Mouse (Mus musculus) liver, embryonic 12.5 days (tissue): ENCODE results near the gene Zfp882. TPM values are rescaled to one million over a fixed set of nuclear protein-coding genes. Genes with fewer than 3 reads are reported as not detected.
A peak's percentile ranks its signal among the peaks of the same experiment; 100 is the strongest.
"Not testable (repeated sequence)": the region's sequence is repeated elsewhere in the genome, so short reads cannot be mapped to it uniquely, and the experiment has no call there.

Experiments
- ATAC-seq: fragments of 200-750 bp; cut with Nextera tagmentation; 2 replicates; pipeline ENCODE4 v1.8.0; 2017; ENCODE audit warnings: moderate number of reproducible peaks, mild to moderate bottlenecking, moderate library complexity
- H3K27ac ChIP-seq: fragments of 300-500 bp; sonication (generic); 2 replicates; pipeline ENCODE4 v1.5.1; 2016; ENCODE audit warnings: mild to moderate bottlenecking
- H3K27me3 ChIP-seq: fragments of 300-500 bp; sonication (generic); replicated peaks from 2 replicates; pipeline ENCODE4 v1.6.1; 2016; ENCODE audit warnings: mild to moderate bottlenecking, moderate library complexity
- H3K36me3 ChIP-seq: fragments of 300-500 bp; sonication (generic); 2 replicates; pipeline ENCODE4 v1.6.1; 2016; ENCODE audit warnings: mild to moderate bottlenecking, moderate library complexity
- H3K4me1 ChIP-seq: fragments of 300-500 bp; sonication (generic); 2 replicates; pipeline ENCODE4 v1.6.1; 2016
- H3K4me2 ChIP-seq: fragments of 300-500 bp; sonication (generic); 2 replicates; pipeline ENCODE4 v1.6.1; 2016; ENCODE audit warnings: mild to moderate bottlenecking, moderate library complexity
- H3K4me3 ChIP-seq: fragments of 300-500 bp; sonication (generic); 2 replicates; pipeline ENCODE4 v1.5.1; 2016; ENCODE audit warnings: mild to moderate bottlenecking, moderate library complexity
- H3K9ac ChIP-seq: fragments of 300-500 bp; sonication (generic); 2 replicates; pipeline ENCODE4 v1.6.1; 2016; ENCODE audit warnings: mild to moderate bottlenecking, moderate library complexity
- H3K9me3 ChIP-seq: fragments of 300-500 bp; sonication (generic); replicated peaks from 2 replicates; pipeline ENCODE4 v1.6.1; 2016; ENCODE audit warnings: mild to moderate bottlenecking, moderate library complexity
- WGBS: fragments of 180-500 bp; shearing (Covaris S2); methylation state at CpG from one replicate; pipeline ENCODE4 v1.1.7; 2016; ENCODE audit not compliant: insufficient replicate concordance; 5-methylcytosine and 5-hydroxymethylcytosine counted together
- polyA plus RNA-seq: library from polyadenylated mRNA; unstranded; fragments of >200 nt; fragmentation: Nextera tagmentation; extraction: Ambion mirVana; gene quantifications from 2 replicates; pipeline ENCODE4 v1.2.1, GENCODE M21; 2016

Gene Zfp882
- polyA plus RNA-seq, 1 experiment from 2014 or later: 1.4 TPM

DNA sequence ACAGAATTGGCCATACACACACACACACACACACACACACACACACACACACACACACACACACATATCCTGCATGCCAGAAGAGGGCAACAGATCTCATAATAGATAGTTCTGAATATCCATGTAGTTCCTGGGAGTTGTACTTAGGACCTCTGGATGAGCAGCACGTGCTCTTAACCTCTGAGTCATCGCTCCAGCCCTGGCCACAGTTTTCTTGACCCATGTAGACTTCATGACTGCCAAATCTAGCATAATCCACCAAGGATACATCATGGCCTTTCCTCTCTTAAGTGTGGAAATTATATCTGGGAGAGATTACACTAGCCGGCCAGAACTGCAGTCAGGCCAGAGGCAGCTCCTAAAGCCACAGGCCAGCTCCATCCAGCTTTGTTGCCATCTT is 18.1 kb downstream of the Zfp882 start:
- WGBS: 98% methylated on average over 3 of the region's 3 CpGs
- Histone ChIP-seq H3K4me3 (no peak overlapping the region), H3K4me2 (no peak overlapping the region), H3K27ac (no peak overlapping the region), H3K9me3 (peaks cover 2% of the 10 kb centered on the region; the same call in 1 of the 2 replicates), H3K4me1 (peaks cover 32% of the 10 kb centered on the region), H3K36me3 (peaks cover 52% of the 10 kb centered on the region), H3K9ac (no peak overlapping the region), H3K27me3 (no peaks in the 10 kb centered on the region)
- ATAC-seq: no peak

DNA sequence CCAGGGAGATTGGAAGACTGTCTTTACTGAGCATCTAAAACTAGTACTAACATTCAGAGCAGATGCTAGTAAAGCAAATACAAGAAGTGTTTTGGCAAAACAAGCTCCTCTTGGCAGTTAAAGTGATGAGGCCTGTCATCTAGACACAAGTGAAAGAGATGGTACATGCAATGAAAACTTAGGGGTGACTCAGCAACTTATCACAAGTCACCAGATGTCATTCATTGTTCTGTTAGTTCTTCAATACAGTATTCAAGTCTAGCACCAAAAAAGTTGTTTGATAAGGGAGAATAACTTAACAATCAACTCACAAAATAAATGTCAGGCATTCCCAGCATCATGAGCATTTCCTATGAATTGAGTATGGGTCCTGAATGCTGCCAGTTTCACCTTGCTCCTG is 19.4 kb downstream of the Zfp882 start:
- 0 out of 2 replicates have a peak overlapping the region, but pooled peaks have one; percentile 25 for H3K27ac ChIP-seq
- H3K4me3 ChIP-seq: no peak overlapping the region
- H3K9me3 ChIP-seq: peaks cover 3% of the 10 kb centered on the region; the same call in 1 of the 2 replicates
- no peak overlapping the region for H3K9ac ChIP-seq
- H3K36me3 ChIP-seq: peaks cover 57% of the 10 kb centered on the region
- no peaks in the 10 kb centered on the region for H3K27me3 ChIP-seq
- no peak for ATAC-seq
- H3K4me2 ChIP-seq: no peak overlapping the region
- H3K4me1 ChIP-seq: peaks cover 29% of the 10 kb centered on the region

DNA sequence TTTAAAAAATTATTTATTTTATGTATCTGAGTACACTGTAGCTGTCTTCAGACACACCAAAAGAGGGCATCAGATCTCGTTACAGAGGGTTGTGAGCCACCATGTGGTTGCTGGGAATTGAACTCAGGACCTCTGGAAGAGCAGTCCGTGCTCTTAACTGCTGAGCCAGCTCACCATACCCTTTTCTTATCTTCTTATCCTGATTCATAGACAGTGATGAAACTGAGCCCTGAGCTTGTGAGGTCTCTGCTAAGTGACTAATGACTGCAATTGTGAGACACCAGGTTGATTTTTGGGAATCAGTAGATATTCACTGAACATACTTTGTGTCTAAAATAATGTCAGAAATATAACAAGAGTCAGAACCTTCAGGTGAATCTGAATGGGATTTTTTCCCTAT is 29.6 kb downstream of the Zfp882 start:
- WGBS: 64% methylated on average over 2 of the region's 2 CpGs
- H3K9ac ChIP-seq, H3K27ac ChIP-seq, H3K27me3 ChIP-seq, ATAC-seq, H3K4me3 ChIP-seq, H3K4me1 ChIP-seq, H3K9me3 ChIP-seq, H3K4me2 ChIP-seq: not testable (repeated sequence)
- peaks cover 11% of the 10 kb centered on the region for H3K36me3 ChIP-seq

DNA sequence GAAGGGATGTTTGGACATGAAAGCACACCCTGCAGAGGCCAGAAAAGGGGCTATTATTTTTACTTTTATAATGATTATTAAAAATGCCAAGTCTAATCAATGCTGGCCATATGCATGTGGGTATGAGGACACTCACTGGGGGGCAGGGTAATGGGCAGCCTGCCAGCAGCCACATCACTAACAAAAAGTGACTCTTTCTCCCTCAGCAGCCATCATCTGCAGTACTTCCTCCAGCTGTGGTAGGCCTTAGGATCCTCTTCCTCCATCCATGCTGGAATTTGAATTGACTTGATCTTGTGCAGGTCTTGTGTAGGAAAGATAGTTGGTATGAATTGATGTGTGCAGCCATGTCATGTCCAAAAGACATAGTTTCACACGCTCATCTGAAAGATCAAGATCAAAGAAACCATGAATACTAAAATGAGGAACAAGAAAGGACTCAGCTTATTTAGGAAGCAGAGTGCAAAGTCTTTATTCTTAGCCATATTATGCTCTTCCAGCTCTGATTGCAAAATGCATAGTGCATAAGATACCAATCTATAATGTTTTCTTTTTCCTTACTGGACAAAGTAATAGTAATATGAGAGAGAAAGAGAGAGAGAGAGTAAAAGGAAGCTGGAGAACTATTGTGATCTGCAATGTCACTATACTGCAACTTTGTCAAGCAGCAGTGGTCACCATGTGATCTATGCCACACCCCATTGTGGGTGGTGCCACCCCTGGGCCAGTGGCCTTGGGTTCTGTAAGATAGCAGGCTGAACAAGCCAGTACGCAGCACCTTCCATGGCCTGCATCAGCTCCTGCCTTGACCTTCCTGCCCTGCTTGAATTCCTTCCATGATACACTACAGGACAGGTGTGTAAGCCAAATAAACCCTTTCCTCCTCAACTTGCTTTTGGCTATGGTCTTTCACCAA is 32.1 kb downstream of the Zfp882 start:
- 45% methylated on average over 2 of the region's 2 CpGs for WGBS
- no peak overlapping the region for H3K4me2 ChIP-seq
- H3K9ac ChIP-seq: no peak overlapping the region
- H3K36me3 ChIP-seq: no peaks in the 10 kb centered on the region
- no peak overlapping the region for H3K27ac ChIP-seq
- no peak overlapping the region for H3K4me3 ChIP-seq
- ATAC-seq: peak; percentile 85
- peaks cover 12% of the 10 kb centered on the region for H3K27me3 ChIP-seq
- H3K9me3 ChIP-seq: no peaks in the 10 kb centered on the region
- peaks cover 9% of the 10 kb centered on the region for H3K4me1 ChIP-seq

DNA sequence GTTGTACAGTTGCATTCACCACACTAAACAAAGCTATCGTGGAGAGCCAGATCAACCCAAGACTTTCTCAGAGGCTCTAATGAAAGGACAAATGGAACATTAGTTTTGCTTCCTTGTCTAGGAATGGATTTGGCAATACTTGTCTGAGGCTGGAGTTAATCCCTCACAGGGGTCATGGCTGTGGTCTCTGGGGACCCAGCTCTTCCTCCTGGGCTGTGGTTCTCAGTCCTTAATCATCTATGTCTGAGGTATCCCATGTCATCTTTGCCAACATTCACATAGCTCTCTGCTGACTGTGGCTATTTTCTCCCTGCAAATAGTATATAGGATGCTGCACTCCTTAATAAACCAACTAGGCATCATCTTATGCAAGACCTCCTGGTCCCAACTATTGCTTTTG is 33.4 kb downstream of the Zfp882 start:
- Histone ChIP-seq H3K36me3 (no peaks in the 10 kb centered on the region), H3K27me3 (peaks cover 23% of the 10 kb centered on the region), H3K9ac (no peak overlapping the region), H3K4me2 (no peak overlapping the region), H3K9me3 (no peaks in the 10 kb centered on the region), H3K4me3 (no peak overlapping the region), H3K27ac (no peak overlapping the region), H3K4me1 (peaks cover 9% of the 10 kb centered on the region)
- 67% methylated on average over 1 of the region's 1 CpGs for WGBS
- no peak for ATAC-seq

DNA sequence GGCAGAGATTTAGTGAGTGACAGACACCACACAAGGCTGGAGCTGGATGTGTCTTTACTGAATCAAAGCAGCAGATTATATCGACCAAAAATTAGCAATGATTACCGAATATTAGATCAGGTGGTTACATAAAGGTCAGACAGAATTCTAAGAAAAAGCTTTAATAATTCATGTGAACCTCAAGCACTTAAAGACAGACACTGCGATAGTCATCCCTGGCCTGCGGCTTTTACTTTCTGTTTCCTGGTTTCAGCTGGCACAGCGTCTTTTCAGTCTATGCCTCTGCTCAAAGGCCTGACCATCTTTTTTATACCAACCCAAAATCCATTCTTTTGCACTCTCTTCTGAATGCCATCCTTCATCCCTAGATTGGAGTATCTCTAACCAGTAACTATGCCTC is 40.2 kb downstream of the Zfp882 start:
- Histone ChIP-seq H3K4me2 (no peak overlapping the region), H3K27ac (no peak overlapping the region), H3K27me3 (peaks cover 27% of the 10 kb centered on the region), H3K9me3 (no peaks in the 10 kb centered on the region), H3K4me3 (no peak overlapping the region), H3K9ac (no peak overlapping the region), H3K4me1 (peaks cover 17% of the 10 kb centered on the region), H3K36me3 (peaks cover 10% of the 10 kb centered on the region)
- WGBS: 81% methylated on average over 5 of the region's 5 CpGs
- no peak for ATAC-seq

DNA sequence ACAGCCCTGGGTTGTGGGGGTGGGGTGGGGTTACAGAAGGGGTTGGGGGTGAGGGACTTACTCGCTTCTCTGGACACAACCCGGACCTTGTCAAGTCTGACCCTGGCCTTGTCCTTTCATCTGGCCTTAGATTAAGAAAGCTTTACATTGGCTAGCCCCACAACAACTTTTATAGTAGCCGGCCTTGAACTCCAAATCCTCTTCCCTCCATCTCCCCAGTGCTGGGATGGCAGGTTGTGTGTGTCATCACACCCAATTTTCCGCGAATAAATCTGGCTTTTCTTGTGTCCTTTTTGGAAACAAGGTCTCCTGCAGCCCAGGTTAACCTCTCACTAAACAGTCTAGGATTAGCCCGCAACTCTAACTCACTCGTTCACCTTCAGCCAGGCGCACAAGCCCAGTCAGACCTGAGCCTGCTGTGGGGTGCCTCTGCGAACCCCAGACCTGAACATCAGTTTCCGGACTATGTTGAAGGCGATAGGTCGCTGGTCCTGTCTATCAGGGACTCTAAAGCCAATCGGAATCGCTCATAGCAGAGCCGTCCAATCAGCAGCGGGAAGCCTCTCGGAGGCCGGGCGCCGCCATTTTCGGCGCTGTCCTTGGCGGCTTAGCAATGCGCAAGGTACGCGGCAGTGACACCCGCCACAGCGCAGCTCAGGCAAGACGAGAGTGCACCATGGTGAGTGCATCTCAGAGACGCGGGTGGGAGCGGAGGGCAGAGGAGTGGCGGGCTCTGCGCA is 42.2 kb downstream of the Zfp882 start, which contains the start of gene Zfp961:
TSS of gene Zfp961 (plus strand) at position 557 of the 740 bp plus-strand sequence.
- peak; percentile 99 for ATAC-seq
- Histone ChIP-seq H3K4me1 (peaks cover 17% of the 10 kb centered on the region), H3K9me3 (no peaks in the 10 kb centered on the region)

DNA sequence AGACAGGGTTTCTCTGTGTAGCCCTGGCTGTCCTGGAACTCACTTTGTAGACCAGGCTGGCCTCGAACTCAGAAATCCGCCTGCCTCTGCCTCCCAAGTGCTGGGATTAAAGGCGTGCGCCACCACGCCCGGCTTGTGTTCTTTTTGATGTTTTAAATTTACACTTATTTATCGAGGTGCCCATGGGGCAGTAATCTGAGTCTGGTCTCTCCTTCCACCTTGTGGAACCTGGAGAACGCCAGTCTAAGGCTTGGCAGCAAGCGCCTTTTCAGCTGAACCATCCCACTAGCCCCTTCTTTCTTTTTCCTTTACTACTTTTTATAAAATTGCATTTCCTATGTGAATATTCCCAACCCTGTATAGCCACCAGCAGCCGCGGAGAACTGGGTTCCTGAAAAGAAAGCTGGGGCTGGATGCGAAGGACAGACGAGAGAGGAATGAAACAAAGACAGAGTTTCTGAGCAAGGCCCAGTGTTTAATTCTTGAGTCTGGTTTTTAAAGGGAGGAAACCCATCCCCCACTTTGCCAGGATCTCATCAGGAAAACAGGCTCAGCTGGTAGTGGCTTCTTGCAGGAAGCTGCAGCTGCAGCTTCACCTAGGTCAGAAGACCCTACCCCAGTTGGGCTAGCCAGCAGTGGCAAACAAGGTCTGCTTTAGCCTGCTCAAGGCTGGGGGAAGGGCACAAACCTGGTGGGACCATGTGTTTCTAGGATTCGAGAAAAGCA is 43.2 kb downstream of the Zfp882 start:
- H3K4me2 ChIP-seq: peak overlapping the region; percentile 79
- WGBS: 21% methylated on average over 14 of the region's 14 CpGs
- H3K36me3 ChIP-seq: peaks cover 27% of the 10 kb centered on the region
- peaks cover 17% of the 10 kb centered on the region for H3K4me1 ChIP-seq
- no peaks in the 10 kb centered on the region for H3K9me3 ChIP-seq
- H3K9ac ChIP-seq: peak overlapping the region; percentile 79
- ATAC-seq: no peak
- H3K4me3 ChIP-seq: peak overlapping the region; percentile 70
- no peak overlapping the region for H3K27ac ChIP-seq
- peaks cover 5% of the 10 kb centered on the region for H3K27me3 ChIP-seq

More for the DNA sequence above, 42.2 kb downstream of the Zfp882 start, which contains the start of gene Zfp961:
- Histone ChIP-seq H3K9ac (peak within 1 kb of the TSS; percentile 79), H3K27me3 (peaks cover 13% of the 10 kb centered on the region), H3K4me2 (peak within 1 kb of the TSS; percentile 79), H3K4me3 (peak within 1 kb of the TSS; percentile 70), H3K27ac (peak within 1 kb of the TSS; percentile 81), H3K36me3 (peaks cover 27% of the 10 kb centered on the region)
- WGBS: 3% methylated on average over 34 of the region's 34 CpGs

DNA sequence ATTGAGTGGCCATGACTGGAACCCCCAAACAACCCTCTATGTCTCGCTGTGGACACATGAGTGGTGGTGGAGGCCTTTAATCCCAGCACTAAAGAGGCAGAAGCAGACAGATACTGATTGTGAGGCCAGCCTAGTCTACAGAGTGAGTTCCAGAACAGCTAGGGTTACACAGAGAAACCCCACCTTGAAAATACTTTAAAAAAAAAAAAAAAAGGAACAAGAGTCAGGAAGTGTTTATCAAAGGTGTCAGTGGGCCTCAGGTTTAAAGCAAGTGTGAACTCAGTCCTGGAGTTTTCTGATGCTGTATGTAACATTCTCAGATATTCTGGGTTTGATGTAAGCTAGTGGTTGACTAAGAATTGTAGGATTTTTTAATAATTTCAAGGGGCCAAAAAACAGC is 44.1 kb downstream of the Zfp882 start:
- Histone ChIP-seq H3K36me3 (peaks cover 27% of the 10 kb centered on the region), H3K27ac (no peak overlapping the region), H3K27me3 (no peaks in the 10 kb centered on the region), H3K4me2 (peak overlapping the region; percentile 79), H3K9me3 (no peaks in the 10 kb centered on the region), H3K4me3 (peak overlapping the region; percentile 70; the same call in 1 of the 2 replicates), H3K9ac (no peak overlapping the region), H3K4me1 (peaks cover 17% of the 10 kb centered on the region)
- ATAC-seq: no peak
- 88% methylated on average over 1 of the region's 1 CpGs for whole genome bisulfite sequencing

DNA sequence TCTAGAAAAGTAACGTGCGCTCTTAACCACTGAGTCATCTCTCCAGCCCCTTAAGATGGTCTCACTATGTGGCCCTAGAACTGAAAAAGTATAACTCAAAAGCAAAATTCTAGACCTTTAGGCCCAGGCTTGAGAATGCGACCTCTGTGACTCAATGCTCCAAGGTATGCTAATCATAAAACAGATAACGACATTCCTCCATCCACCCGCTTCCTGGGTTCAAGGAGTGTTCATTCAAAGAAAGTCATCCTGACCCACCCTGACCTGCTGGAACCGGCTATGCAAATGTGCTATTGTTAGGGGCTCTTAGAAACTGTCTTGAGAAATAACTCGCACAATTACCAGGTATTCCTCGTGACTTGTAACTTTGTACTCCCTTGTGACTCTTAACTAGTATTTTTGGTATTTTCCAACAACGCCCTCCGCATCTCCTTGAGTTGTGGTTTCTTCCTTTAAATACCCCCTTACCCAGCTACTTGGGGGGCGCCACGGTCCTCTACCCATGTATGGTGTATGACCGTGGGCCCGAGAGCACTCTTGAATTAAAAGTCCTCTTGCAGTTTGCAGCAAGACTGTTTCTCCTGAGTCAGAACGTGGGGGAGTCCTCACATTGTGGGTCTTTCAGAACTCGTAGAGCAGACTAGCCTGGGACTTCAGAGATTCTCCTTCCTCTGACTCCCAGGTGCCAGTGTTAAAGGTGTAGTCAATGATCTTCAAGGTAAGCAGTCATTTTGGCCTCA is 44.7 kb downstream of the Zfp882 start:
- H3K4me2 ChIP-seq, H3K27me3 ChIP-seq, H3K9me3 ChIP-seq, ATAC-seq, H3K27ac ChIP-seq, H3K4me3 ChIP-seq, H3K9ac ChIP-seq: not testable (repeated sequence)
- H3K36me3 ChIP-seq: peaks cover 27% of the 10 kb centered on the region
- H3K4me1 ChIP-seq: peaks cover 17% of the 10 kb centered on the region
- 91% methylated on average over 16 of the region's 16 CpGs for WGBS

DNA sequence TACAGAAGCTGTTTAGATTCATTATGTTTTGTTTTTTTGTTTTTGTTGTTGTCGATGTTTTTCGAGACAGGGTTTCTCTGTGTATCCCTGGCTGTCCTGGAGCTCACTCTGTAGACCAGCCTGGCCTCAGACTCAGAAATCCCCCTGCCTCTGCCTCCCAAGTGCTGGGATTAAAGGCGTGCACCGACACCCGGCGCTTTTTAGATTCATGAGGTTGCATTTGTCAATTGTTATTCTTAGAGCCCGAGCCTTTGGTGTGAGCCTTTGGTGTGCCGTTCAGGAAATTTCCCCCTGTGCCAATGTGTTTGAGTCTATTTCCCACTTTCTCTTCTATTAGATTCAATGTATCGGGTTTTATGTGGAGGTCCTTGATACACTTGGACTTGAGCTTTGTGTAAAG is 46.3 kb downstream of the Zfp882 start:
- H3K4me1 ChIP-seq: peaks cover 17% of the 10 kb centered on the region
- no peak overlapping the region for H3K27ac ChIP-seq
- no peaks in the 10 kb centered on the region for H3K9me3 ChIP-seq
- peaks cover 27% of the 10 kb centered on the region for H3K36me3 ChIP-seq
- H3K4me2 ChIP-seq: no peak overlapping the region
- H3K27me3 ChIP-seq: no peaks in the 10 kb centered on the region
- 87% methylated on average over 9 of the region's 9 CpGs for WGBS
- no peak for ATAC-seq
- no peak overlapping the region for H3K9ac ChIP-seq
- H3K4me3 ChIP-seq: no peak overlapping the region
